Mouse (Mus musculus): ENCODE measurements around the gene H2-D1.

DNA sequence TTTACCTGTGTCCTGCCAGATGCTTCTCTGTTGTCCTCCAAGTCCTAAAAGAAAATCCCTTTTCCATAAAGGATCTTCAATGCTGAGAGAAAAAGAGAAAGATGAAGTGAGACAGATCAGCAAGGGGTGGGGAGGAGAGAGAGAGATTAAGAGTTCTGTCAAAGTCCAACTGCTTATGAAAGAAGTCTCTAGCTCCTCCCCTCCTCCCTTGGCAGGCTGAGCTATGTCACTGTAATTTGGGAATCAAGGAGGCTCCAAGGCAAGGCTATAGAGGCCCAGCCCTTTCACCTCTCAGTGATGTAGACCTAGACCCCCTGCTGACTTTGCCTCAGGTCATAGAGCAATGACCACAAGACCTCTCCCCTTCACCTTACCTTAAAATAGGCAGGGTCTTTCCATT is 22.9 kb downstream of the H2-D1 start:
- TF ChIP-seq CTCF (IDR thresholded peaks at IDR 0.05), result no peak
- TF ChIP-seq POLR2A (IDR thresholded peaks at IDR 0.05; ENCODE audit: insufficient read depth, low read depth, low read length), result no peak
- TF ChIP-seq EP300 (IDR thresholded peaks at IDR 0.05; ENCODE audit: insufficient read depth, low read depth, low read length), result no peak
